Mouse (Mus musculus) 416B (cell line): ENCODE measurements around the gene Frs2.
A peak's percentile ranks its signal among the peaks of the same experiment; 100 is the strongest.
"Not testable (repeated sequence)": the region's sequence is repeated elsewhere in the genome, so short reads cannot be mapped to it uniquely, and the experiment has no call there.

Experiments
- DNase-seq: peaks from one replicate; pipeline ENCODE4 v3.0.0; 2011; ENCODE audit warnings: low read depth

The Frs2 gene

GRCm38 (mm10) chr10:117043497-117044166, 104.7 kb downstream of the Frs2 start:
- DNase-seq, result not testable (repeated sequence)

GRCm38 (mm10) chr10:117042295-117042694, 106.0 kb downstream of the Frs2 start:
- peak; percentile 38 for DNase-seq

- peak; percentile 80 for DNase-seq
These were observed 108.0 kb downstream of the Frs2 start for GRCm38 (mm10) chr10:117040355-117040754.

- peak; percentile 85 for DNase-seq
These were observed 114.5 kb downstream of the Frs2 start for GRCm38 (mm10) chr10:117033785-117034184.

GRCm38 (mm10) chr10:117031160-117031559, 117.2 kb downstream of the Frs2 start:
- no peak for DNase-seq

GRCm38 (mm10) chr10:117026176-117026575, 122.2 kb downstream of the Frs2 start:
- DNase-seq, result peak; percentile 28

- DNase-seq, result peak; percentile 80
These were observed 122.6 kb downstream of the Frs2 start for GRCm38 (mm10) chr10:117025776-117026175.

- DNase-seq, result no peak
These were observed 124.6 kb downstream of the Frs2 start for GRCm38 (mm10) chr10:117023693-117024092.

GRCm38 (mm10) chr10:117021020-117021754, 127.1 kb downstream of the Frs2 start:
- DNase-seq, result no peak
